Mouse (Mus musculus) small intestine, adult 2 months (tissue): ENCODE data around the gene Hoxd9. TPM values are rescaled to one million over a fixed set of nuclear protein-coding genes. Genes with fewer than 3 reads are reported as not detected.

Source experiments
- H3K27ac ChIP-seq: fragments of 200-500 bp; 2 replicates; pipeline ENCODE4 v1.5.1; 2012; ENCODE audit warnings: low read depth, low read length, control low read depth, inconsistent platforms; ENCODE audit not compliant: insufficient read depth
- H3K27me3 ChIP-seq: fragments of 200-500 bp; 2 replicates; pipeline ENCODE4 v1.6.1; 2012; ENCODE audit warnings: mild to moderate bottlenecking, moderate library complexity, low read length, inconsistent platforms; ENCODE audit not compliant: control insufficient read depth, insufficient read depth
- H3K36me3 ChIP-seq: fragments of 200-500 bp; 2 replicates; pipeline ENCODE4 v1.6.1; 2012; ENCODE audit warnings: mild to moderate bottlenecking, low read length, control low read depth, inconsistent platforms; ENCODE audit not compliant: control insufficient read depth, insufficient read depth
- H3K4me1 ChIP-seq: fragments of 200-500 bp; 2 replicates; pipeline ENCODE4 v1.6.1; 2012; ENCODE audit warnings: low read length, inconsistent platforms, mixed read lengths; ENCODE audit not compliant: control insufficient read depth, insufficient read depth, insufficient read length
- H3K4me3 ChIP-seq: fragments of 200-500 bp; 2 replicates; pipeline ENCODE4 v1.5.1; 2012; ENCODE audit warnings: low read depth, mild to moderate bottlenecking, control low read depth, inconsistent platforms, low read length, moderate library complexity
- CTCF ChIP-seq: fragments of 200-500 bp; IDR thresholded peaks from 2 replicates; pipeline ENCODE4 v1.5.1; 2012; ENCODE audit warnings: low read depth, mild to moderate bottlenecking, control low read depth, inconsistent platforms, low read length, moderate library complexity, mixed read lengths; ENCODE audit not compliant: insufficient replicate concordance, insufficient read length; ENCODE audit errors: extremely low read depth
- POLR2A ChIP-seq: fragments of 200-500 bp; IDR thresholded peaks from 2 replicates; pipeline ENCODE4 v1.6.1; 2012; ENCODE audit warnings: low read depth, mild to moderate bottlenecking, control low read depth, inconsistent platforms, low read length, moderate library complexity
- WGBS: fragments of 180-500 bp; shearing (Covaris S2); methylation state at CpG from one replicate; pipeline ENCODE4 v1.1.7; 2018; 5-methylcytosine and 5-hydroxymethylcytosine counted together
- polyA plus RNA-seq: library from polyadenylated mRNA; depleted of rRNA; stranded (reverse); fragments of >200 nt; gene quantifications from 2 replicates; pipeline ENCODE4 v1.2.3, GENCODE M21; 2012

Gene Hoxd9
- polyA plus RNA-seq, 1 experiment = 0.34 TPM

DNA sequence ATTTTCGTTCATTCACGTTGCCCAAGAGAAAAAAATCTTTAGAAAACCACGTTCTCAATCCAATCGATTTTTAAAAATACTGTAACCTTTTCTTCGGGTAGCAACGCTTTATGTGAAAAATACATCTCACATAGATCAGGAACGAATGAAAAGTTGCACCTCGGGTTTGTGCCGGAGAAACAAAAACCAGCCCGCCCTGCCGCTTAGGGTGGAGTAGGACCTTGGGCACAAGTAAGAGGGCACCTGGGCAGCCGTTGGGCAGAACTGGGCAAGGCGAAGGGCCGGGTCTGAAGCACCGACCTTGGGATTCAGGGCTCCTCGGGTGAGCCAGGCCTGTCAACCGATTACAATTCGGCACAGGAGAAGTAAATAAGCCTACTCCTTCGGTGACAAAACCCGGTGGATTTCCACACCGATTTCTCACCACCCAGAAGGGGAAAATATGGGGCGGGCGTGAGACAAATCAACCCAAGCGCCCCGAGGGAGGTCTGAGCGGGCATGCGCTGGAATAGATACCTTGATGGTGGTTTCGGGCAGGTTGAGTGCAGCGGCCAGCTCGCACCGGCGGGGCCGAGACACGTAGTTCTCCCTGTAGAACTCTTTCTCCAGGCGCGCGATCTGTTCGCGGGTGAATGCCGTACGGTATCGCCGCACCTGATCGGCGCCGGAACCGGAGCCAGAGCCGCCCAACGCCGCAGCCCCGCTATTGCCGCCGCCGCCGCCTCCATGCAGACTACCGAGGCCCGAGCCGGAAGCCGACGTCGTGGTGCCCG is 40.1 kb upstream of the Hoxd9 start:
- H3K36me3 ChIP-seq = no peaks in the 10 kb centered on the region
- TF ChIP-seq CTCF (no peak), POLR2A (no peak)
- H3K4me3 ChIP-seq = peak overlapping the region; percentile 27
- H3K27me3 ChIP-seq = peaks cover 87% of the 10 kb centered on the region
- H3K27ac ChIP-seq = no peak overlapping the region
- 5% methylated on average over 62 of the region's 62 CpGs for WGBS
- H3K4me1 ChIP-seq = peaks cover 8% of the 10 kb centered on the region; the same call in 1 of the 2 replicates

DNA sequence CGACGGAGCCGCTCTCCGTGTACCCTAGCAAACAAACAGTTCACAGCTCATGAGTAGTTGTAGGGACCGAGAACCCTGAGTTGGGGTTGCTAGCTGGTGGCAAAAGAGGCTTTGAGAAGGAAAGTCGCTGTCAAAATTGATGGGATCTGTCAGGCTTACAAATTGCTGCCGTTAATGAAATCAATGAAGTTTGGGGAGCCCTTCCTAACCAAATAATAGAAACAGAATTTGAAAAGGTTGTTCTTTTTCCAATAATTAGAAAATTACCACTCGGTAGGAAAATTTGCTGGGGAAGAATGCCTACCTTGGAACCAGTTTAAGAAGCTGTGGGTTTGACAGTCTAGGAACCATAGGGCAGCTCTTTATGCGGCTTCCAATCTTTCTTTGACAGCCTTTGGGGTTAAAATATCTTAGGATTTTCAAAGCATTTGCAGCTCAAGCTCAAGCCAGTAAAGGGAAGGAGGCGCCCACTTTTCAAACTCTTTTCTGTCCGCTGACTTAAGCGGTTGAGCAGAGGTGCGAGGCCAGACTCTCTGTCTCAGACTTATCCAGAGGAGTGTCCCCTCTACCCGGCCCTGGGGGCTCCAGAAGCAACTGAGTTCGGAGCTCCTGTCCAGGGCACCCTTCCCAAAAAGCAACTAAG is 39.4 kb upstream of the Hoxd9 start:
- H3K4me3 ChIP-seq = peak overlapping the region; percentile 27

DNA sequence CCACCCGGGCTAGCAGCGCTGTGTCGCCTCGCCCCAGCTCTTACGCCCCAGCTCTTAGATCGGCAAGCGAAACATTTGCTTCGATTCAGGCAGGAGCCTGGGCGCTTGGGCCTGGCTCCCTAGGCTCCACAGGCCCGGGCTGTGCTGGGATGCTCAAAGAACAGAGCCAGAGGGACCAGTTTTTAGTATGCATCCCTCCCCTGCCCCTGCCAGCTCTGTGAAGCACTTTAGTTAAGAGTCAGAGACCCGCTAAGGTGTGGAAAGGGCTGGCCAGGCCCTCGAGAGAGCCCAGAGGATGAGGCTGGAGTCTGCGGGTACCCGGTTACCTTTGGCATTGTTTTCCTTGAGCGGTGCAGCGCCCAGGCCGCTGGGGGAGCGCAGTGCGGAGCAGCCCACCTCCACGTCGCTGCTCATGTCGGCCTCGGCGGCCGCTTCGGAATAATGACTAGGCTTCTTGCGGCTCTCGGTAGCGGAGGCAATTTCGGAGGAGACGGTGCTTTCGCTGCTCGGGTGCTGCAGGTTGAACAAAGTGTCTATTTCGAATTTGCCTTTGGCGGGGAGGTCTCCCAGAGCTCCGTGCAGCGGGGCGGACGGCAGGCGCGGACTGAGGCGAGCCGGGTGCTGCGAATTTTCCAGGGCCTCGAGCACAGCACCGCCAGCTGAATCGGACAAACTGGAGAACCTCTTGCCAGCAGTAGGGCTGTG is 38.7 kb upstream of the Hoxd9 start:
- no peak for TF ChIP-seq CTCF
- no peak for TF ChIP-seq POLR2A
- 5% methylated on average over 47 of the region's 47 CpGs for WGBS
- H3K27me3 ChIP-seq = peaks cover 88% of the 10 kb centered on the region
- no peak overlapping the region for H3K4me3 ChIP-seq
- peaks cover 8% of the 10 kb centered on the region; the same call in 1 of the 2 replicates for H3K4me1 ChIP-seq
- no peak overlapping the region for H3K27ac ChIP-seq
- no peaks in the 10 kb centered on the region for H3K36me3 ChIP-seq

More for the DNA sequence above, 39.4 kb upstream of the Hoxd9 start:
- 8% methylated on average over 15 of the region's 15 CpGs for WGBS
- H3K4me1 ChIP-seq = peaks cover 8% of the 10 kb centered on the region; the same call in 1 of the 2 replicates
- H3K27ac ChIP-seq = no peak overlapping the region
- H3K27me3 ChIP-seq = peaks cover 87% of the 10 kb centered on the region
- H3K36me3 ChIP-seq = no peaks in the 10 kb centered on the region
- TF ChIP-seq POLR2A = no peak
- TF ChIP-seq CTCF = no peak

DNA sequence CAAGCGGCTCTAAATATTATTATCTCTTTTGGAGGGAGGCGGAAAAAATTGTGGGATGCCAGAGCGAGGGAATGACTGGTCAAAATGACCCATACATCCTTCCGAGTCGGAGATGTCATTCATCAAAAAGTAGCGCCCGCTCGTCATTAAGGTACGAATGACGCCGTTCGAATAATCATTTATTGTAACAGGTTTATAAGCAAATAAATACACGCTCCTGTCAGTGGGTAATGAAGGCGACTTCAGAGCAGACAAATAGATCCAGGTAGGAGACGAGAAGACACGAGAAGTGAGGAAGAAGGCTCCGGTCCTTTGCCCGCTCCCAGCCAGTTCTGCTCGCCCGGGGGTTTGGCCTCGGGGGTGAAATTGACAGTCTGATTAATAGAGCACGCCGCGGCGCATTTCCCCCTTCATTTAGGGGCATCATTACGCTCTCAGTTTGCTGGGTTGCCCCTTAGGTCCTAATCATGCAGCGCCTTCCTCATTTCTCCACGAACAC is 38.0 kb upstream of the Hoxd9 start, which contains the start of gene Evx2:
Gene Evx2, minus strand, starts transcription at position 51 of the 499 bp plus-strand sequence.
- H3K27ac ChIP-seq = no peak within 1 kb of the TSS
- TF ChIP-seq CTCF = no peak
- no peak for TF ChIP-seq POLR2A
- H3K36me3 ChIP-seq = no peaks in the 10 kb centered on the region
- no peak within 1 kb of the TSS for H3K4me3 ChIP-seq
- peaks cover 8% of the 10 kb centered on the region; the same call in 1 of the 2 replicates for H3K4me1 ChIP-seq
- WGBS = 7% methylated on average over 28 of the region's 28 CpGs
- peaks cover 86% of the 10 kb centered on the region for H3K27me3 ChIP-seq

DNA sequence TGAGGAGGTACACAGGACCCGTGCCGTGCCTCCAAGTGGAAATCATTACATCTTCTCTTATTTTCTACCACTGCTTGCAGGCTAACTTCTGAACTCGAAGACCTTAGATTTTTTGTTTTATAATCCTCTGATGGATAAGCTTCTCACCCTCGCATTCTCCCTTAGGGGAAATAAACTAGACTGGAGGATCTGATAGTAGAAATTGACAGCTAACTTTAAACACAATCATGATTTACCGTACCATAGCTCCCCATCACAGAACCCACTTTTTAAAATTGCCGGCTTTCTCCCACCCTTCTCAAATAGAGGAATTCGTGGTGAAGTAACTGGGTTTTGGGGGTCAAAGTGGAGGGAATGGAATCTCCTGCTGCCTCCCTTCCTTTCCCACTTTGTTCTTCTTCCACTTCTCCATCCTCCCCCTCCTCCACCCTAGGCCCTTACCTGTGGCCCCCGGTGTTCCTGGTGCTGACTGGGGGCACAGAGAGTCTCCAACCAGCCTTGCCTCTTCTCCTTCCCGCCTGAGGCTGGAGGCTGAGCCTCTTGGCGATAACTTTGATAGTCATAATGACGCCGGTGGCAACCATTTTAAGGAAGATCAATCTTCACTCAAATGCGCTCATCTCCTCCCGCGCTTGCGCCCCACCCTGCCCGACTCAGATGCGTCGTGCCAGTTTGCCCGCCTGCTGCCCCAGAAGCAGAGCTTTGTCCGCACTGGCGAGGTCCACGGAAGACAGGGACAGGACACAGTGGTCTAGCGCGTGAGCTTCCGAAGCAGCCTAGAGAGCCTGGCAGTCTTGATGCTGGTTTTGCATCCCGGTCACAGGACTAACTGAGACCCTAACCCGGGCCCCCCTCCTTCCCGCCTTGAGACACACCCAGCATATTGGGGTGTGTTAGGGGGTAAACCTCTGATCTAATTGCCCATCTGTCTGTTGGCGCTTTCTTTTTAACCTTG is 36.8 kb upstream of the Hoxd9 start:
- Histone ChIP-seq H3K4me1 (peaks cover 6% of the 10 kb centered on the region; the same call in 1 of the 2 replicates), H3K36me3 (no peaks in the 10 kb centered on the region), H3K27me3 (peaks cover 75% of the 10 kb centered on the region), H3K4me3 (no peak overlapping the region), H3K27ac (no peak overlapping the region)
- WGBS = 5% methylated on average over 30 of the region's 30 CpGs
- TF ChIP-seq POLR2A (no peak), CTCF (no peak)

DNA sequence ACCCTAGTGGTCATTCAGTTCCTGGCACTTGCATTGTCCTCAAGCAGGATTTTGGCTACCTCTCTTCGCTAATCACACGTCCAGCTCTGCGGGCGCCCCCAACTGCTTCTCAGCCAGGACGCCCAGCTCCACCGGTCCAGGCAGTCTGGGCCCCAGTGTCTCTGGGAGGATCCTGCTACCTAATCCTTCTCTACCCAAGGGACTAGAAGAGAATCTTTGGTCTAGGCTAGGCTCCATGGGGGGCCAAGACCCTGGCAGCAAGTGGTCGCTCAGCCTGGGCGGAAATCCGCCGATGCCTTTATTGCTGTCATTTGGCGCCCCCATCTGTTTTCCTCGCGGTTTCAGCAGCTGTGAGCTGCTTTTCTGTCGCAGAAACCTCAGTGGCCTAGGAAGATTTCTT is 35.8 kb upstream of the Hoxd9 start:
- TF ChIP-seq POLR2A = no peak
- TF ChIP-seq CTCF = peak; percentile 36; the same call in 1 of the 2 replicates
- Histone ChIP-seq H3K4me3 (no peak overlapping the region), H3K27me3 (peaks cover 73% of the 10 kb centered on the region)

More for the DNA sequence above, 35.8 kb upstream of the Hoxd9 start:
- WGBS = 5% methylated on average over 14 of the region's 14 CpGs
- Histone ChIP-seq H3K4me1 (peaks cover 3% of the 10 kb centered on the region; the same call in 1 of the 2 replicates), H3K36me3 (no peaks in the 10 kb centered on the region), H3K27ac (no peak overlapping the region)
